Mouse (Mus musculus) hindbrain, embryonic 11.5 days (tissue): ENCODE data around the gene Csrnp2. TPM values are rescaled to one million over a fixed set of nuclear protein-coding genes. Genes with fewer than 3 reads are reported as not detected.

Experiments
- ATAC-seq: fragments of 200-750 bp; cut with Nextera tagmentation; 2 replicates; pipeline ENCODE4 v1.8.0; 2017; ENCODE audit warnings: mild to moderate bottlenecking, moderate TSS enrichment, moderate library complexity; ENCODE audit not compliant: low FRiP score
- DNase-seq: peaks from one replicate; pipeline ENCODE4 v3.0.0-alpha.2; 2015; ENCODE audit warnings: low spot score
- H3K27ac ChIP-seq: fragments of 300-500 bp; sonication (generic); 2 replicates; pipeline ENCODE4 v1.5.1; 2014; ENCODE audit warnings: mild to moderate bottlenecking, low read depth, low read length
- H3K27me3 ChIP-seq: fragments of 300-500 bp; sonication (generic); 2 replicates; pipeline ENCODE4 v1.6.1; 2014; ENCODE audit warnings: mild to moderate bottlenecking, low read length, moderate library complexity, mixed read lengths; ENCODE audit not compliant: control insufficient read depth, insufficient read depth
- H3K36me3 ChIP-seq: fragments of 300-500 bp; sonication (generic); 2 replicates; pipeline ENCODE4 v1.6.1; 2014; ENCODE audit warnings: mild to moderate bottlenecking, low read length, moderate library complexity, mixed read lengths; ENCODE audit not compliant: control insufficient read depth, insufficient read depth
- H3K4me1 ChIP-seq: fragments of 300-500 bp; sonication (generic); replicated peaks from 2 replicates; pipeline ENCODE4 v1.6.1; 2014; ENCODE audit warnings: low read length, mixed read lengths; ENCODE audit not compliant: control insufficient read depth, insufficient read depth
- H3K4me2 ChIP-seq: fragments of 300-500 bp; sonication (generic); replicated peaks from 2 replicates; pipeline ENCODE4 v1.6.1; 2014; ENCODE audit warnings: mild to moderate bottlenecking, low read depth, low read length
- H3K4me3 ChIP-seq: fragments of 300-500 bp; sonication (generic); 2 replicates; pipeline ENCODE4 v1.5.1; 2014; ENCODE audit warnings: low read depth, low read length
- H3K9ac ChIP-seq: fragments of 300-500 bp; sonication (generic); 2 replicates; pipeline ENCODE4 v1.6.1; 2014; ENCODE audit warnings: low read depth, low read length
- H3K9me3 ChIP-seq: fragments of 300-500 bp; sonication (generic); 2 replicates; pipeline ENCODE4 v1.6.1; 2016; ENCODE audit warnings: low read length; ENCODE audit not compliant: control insufficient read depth
- WGBS: fragments of 180-500 bp; shearing (Covaris S2); extraction: QIAGEN DNeasy Blood & Tissue Kit; methylation state at CpG from one replicate; pipeline ENCODE4 v1.1.7; 2014; 5-methylcytosine and 5-hydroxymethylcytosine counted together
- polyA plus RNA-seq: library from polyadenylated mRNA; unstranded; fragments of >200 nt; fragmentation: Nextera tagmentation; extraction: Ambion mirVana; gene quantifications from 2 replicates; pipeline ENCODE4 v1.2.1, GENCODE M21; 2014

The Csrnp2 gene
- polyA plus RNA-seq, 1 experiment from 2014 or later = 21.8 TPM

- Histone ChIP-seq H3K36me3 (no peaks in the 10 kb centered on the region), H3K9me3 (no peaks in the 10 kb centered on the region), H3K27ac (no peak overlapping the region), H3K9ac (no peak overlapping the region), H3K27me3 (no peaks in the 10 kb centered on the region), H3K4me2 (no peak overlapping the region), H3K4me1 (0 out of 2 replicates have a peak, but pooled peaks cover 2% of the 10 kb centered on the region), H3K4me3 (no peak overlapping the region)
- ATAC-seq = no peak
- 12% methylated on average over 17 of the region's 17 CpGs for whole genome bisulfite sequencing
- DNase-seq = peak; percentile 91
Measured at GRCm38 (mm10) chr15:100457340-100457739, 37.9 kb downstream of the Csrnp2 start.

DNA sequence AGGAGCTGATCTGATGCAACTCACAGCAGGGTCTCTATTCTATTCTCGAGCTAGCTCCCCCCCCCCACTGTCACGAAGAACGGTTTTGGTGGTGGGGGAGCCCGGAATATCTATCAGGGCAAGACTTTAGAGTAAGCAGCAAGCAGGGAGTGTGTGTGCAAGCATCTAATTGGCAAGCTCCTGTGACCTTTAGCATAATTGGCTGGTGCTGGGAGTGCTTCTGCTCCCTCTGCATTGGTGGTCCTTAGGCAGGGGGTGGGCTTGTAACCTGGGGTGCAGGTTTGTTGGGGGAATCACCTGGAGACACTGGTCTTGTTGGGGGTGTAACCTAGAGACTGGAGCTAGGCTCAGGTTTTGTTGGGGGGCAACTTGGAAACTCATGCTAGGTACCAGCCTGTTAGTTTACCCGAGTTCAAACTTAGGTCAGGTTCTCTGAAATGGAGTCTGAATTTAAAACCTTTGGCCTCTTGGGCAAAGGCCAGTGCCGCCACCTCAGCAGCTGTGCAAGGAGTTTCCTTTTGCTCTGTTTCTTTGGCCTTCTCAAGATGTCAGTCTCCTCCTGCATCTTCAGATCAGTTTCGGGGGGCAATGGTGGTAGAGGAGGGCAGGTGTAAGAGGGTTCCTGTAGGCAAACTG, 38.8 kb downstream of the Csrnp2 start:
- Histone ChIP-seq H3K4me1 (no peaks in the 10 kb centered on the region), H3K27me3 (no peaks in the 10 kb centered on the region), H3K4me3 (no peak overlapping the region), H3K27ac (no peak overlapping the region), H3K9me3 (no peaks in the 10 kb centered on the region), H3K4me2 (no peak overlapping the region), H3K9ac (no peak overlapping the region), H3K36me3 (no peaks in the 10 kb centered on the region)
- 60% methylated on average over 7 of the region's 7 CpGs for WGBS
- ATAC-seq = no peak
- no peak for DNase-seq

DNA sequence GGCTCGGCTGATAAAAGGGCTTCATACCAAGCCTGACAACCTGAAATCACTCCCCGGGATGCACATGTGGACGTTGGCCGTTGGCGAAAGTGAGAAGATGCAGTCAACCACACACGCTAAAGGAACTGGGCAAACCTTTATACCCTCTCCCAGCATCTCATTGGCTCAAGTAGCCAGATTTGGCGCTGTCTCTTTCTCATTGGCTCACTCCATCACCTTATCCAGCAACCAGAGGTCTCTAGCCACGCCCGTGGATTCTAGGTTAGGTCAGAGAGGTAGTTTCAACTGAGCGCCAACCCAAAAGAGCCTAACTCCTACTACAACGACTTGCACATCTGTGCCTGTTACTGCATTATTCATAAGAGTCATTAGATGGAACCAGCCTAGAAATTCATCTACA, 42.8 kb downstream of the Csrnp2 start:
- Histone ChIP-seq H3K4me1 (no peaks in the 10 kb centered on the region), H3K4me2 (no peak overlapping the region), H3K9ac (no peak overlapping the region), H3K4me3 (no peak overlapping the region), H3K27ac (no peak overlapping the region), H3K9me3 (no peaks in the 10 kb centered on the region), H3K36me3 (no peaks in the 10 kb centered on the region), H3K27me3 (no peaks in the 10 kb centered on the region)
- DNase-seq (no peak), ATAC-seq (no peak)
- WGBS = 83% methylated on average over 11 of the region's 11 CpGs

DNA sequence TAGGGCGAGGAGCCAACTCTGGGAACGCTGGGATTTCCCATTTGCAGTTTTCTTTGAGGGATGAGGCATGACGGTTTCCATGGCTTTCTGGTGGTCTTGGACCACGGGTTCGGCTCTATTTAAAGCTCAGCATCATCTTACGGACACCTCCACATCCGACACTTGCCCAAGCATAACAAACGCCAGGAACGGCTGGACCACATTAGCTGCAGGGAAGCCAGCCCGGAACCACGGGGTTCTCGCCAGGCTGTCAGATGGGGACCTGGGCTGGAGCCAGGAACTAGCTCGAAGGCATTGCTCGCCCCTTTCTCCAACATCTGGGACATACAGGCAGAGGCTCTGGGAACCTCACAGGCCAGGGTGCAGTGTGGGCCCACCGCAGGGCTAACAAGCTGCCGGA, 44.0 kb downstream of the Csrnp2 start:
- DNase-seq = no peak

GRCm38 (mm10) chr15:100449495-100449894, 45.8 kb downstream of the Csrnp2 start:
- Histone ChIP-seq H3K4me2 (no peak overlapping the region), H3K27ac (no peak overlapping the region), H3K9me3 (no peaks in the 10 kb centered on the region), H3K27me3 (no peaks in the 10 kb centered on the region), H3K9ac (no peak overlapping the region), H3K4me1 (no peaks in the 10 kb centered on the region), H3K36me3 (no peaks in the 10 kb centered on the region), H3K4me3 (no peak overlapping the region)
- DNase-seq (no peak), ATAC-seq (no peak)
- WGBS = 94% methylated on average over 3 of the region's 3 CpGs

More for the DNA sequence above, 44.0 kb downstream of the Csrnp2 start:
- WGBS = 75% methylated on average over 16 of the region's 16 CpGs
- no peaks in the 10 kb centered on the region for H3K27me3 ChIP-seq
- no peak overlapping the region for H3K4me2 ChIP-seq
- H3K9ac ChIP-seq = no peak overlapping the region
- no peaks in the 10 kb centered on the region for H3K36me3 ChIP-seq
- H3K4me3 ChIP-seq = no peak overlapping the region
- H3K27ac ChIP-seq = no peak overlapping the region
- no peak for ATAC-seq
- no peaks in the 10 kb centered on the region for H3K4me1 ChIP-seq
- H3K9me3 ChIP-seq = no peaks in the 10 kb centered on the region

DNA sequence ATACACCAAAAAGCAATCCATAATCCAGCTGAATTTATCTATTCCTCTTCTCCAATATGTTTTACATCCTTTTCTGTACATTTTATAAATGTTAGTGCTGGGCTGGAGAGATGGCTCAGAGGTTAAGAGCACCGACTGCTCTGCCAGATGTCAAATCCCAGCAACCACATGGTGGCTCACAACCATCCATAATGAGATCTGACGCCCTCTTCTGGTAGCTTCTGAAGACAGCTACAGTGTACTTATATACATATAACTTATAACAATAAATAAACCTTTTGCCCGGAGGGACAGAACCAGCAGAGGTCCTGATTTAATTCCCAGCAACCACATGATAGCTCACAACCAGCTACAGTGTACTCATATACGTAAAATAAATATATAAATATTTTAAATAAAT, 46.7 kb downstream of the Csrnp2 start:
- no peaks in the 10 kb centered on the region for H3K9me3 ChIP-seq
- H3K27ac ChIP-seq = no peak overlapping the region
- no peak overlapping the region for H3K4me2 ChIP-seq
- H3K36me3 ChIP-seq = no peaks in the 10 kb centered on the region
- no peak overlapping the region for H3K4me3 ChIP-seq
- H3K9ac ChIP-seq = no peak overlapping the region
- WGBS = 72% methylated on average over 4 of the region's 4 CpGs
- H3K4me1 ChIP-seq = no peaks in the 10 kb centered on the region; the same call in 1 of the 2 replicates
- DNase-seq (no peak), ATAC-seq (no peak)
- no peaks in the 10 kb centered on the region for H3K27me3 ChIP-seq

DNA sequence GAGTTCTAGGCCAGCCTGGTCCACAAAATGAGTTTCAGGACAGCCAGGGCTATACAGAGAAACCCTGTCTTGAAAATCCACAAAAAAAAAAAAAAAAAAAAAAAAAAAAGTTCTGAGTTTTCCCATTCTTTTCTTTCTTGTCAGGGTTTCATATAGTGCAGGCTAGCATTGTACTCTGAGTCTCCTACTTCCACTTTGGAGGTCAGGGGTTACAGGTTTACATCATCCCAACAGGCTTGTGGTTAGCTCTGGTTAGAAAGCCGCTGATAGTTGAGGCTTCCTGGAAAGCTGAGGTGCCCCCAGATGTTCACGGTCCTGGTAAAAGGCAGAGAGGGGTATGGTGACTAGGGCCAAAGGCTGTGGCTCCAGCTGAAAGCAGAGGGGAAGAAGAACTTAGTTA, 48.4 kb downstream of the Csrnp2 start:
- H3K4me3 ChIP-seq = no peak overlapping the region
- no peak overlapping the region for H3K27ac ChIP-seq
- ATAC-seq (no peak), DNase-seq (no peak)
- no peaks in the 10 kb centered on the region for H3K9me3 ChIP-seq
- H3K4me1 ChIP-seq = no peaks in the 10 kb centered on the region; the same call in 1 of the 2 replicates
- no peak overlapping the region for H3K9ac ChIP-seq
- no peaks in the 10 kb centered on the region for H3K27me3 ChIP-seq
- H3K4me2 ChIP-seq = no peak overlapping the region
- 83% methylated on average over 2 of the region's 2 CpGs for WGBS
- no peaks in the 10 kb centered on the region for H3K36me3 ChIP-seq

- H3K27ac ChIP-seq = 0 out of 2 replicates have a peak overlapping the region, but pooled peaks have one; percentile 42
- DNase-seq (peak; percentile 90), ATAC-seq (peak; percentile 92)
- H3K9ac ChIP-seq = peak overlapping the region; percentile 55
- peak overlapping the region; percentile 60 for H3K4me2 ChIP-seq
- no peaks in the 10 kb centered on the region for H3K27me3 ChIP-seq
- H3K36me3 ChIP-seq = no peaks in the 10 kb centered on the region
- no peaks in the 10 kb centered on the region for H3K9me3 ChIP-seq
- H3K4me3 ChIP-seq = peak overlapping the region; percentile 38
- WGBS = 10% methylated on average over 20 of the region's 31 CpGs
- H3K4me1 ChIP-seq = no peaks in the 10 kb centered on the region; the same call in 1 of the 2 replicates
Measured at GRCm38 (mm10) chr15:100443126-100443922, 52.0 kb downstream of the Csrnp2 start.

DNA sequence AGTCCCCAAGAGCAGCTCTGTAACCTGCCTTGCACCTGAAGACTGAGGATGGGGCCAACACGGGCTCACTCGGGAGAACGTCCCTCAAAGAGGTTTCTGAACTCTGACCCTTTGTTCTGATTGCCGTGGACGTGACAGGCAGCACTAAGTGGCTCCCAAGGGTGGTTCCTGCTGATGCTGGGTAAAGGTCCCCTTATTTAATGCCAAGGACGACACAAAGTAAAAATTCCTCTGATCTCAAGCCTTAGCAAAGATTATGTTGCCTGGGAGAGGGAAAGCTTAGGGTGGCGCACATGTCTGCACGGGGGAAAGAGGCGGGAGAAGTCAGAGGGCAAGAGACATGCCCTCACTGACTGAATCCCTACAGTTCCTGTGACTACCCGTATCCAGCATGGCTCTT, 58.8 kb downstream of the Csrnp2 start:
- H3K4me3 ChIP-seq = no peak overlapping the region
- ATAC-seq = no peak
- no peaks in the 10 kb centered on the region for H3K4me1 ChIP-seq
- no peaks in the 10 kb centered on the region for H3K9me3 ChIP-seq
- no peak overlapping the region for H3K9ac ChIP-seq
- no peak overlapping the region for H3K27ac ChIP-seq
- H3K27me3 ChIP-seq = no peaks in the 10 kb centered on the region
- DNase-seq = no peak
- 67% methylated on average over 10 of the region's 10 CpGs for whole genome bisulfite sequencing
- H3K36me3 ChIP-seq = no peaks in the 10 kb centered on the region
- no peak overlapping the region for H3K4me2 ChIP-seq
